Mouse (Mus musculus): ENCODE results near the gene CK137956.

DNA sequence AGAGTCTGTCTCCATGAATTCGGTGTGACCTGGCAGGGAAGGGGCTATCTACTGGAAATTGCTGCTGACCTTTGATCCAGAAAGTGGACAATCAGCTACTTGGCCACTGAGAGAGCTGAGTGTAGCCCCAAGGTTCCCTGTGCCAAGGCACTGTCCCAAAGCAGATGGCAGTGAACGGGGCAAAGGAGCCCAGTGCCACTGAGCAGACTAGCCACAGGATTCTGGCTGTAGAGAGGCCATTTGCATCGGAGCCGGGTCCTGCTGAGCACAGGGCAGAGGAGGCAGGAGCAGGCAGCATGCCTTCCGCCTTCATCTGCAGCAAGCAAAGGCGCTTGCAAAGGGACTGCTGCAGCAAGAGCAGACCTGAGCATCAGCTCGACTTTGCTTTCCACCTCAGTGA, 1.6 kb downstream of the CK137956 start:
- no peak for TF ChIP-seq CTCF (IDR thresholded peaks at IDR 0.05; ENCODE audit: low read depth)
- TF ChIP-seq EP300 (IDR thresholded peaks at IDR 0.05; ENCODE audit: low read depth), result no peak

Measured in heart, postnatal 0 days (tissue).